Mouse (Mus musculus): ENCODE results near the gene U2surp.

U2surp gene

GRCm38 (mm10) chr9:95511472-95512330 is at the start of gene U2surp:
U2surp (minus strand) TSS chr9:95511996.
- CTCF ChIA-PET: no interaction called here

- CTCF ChIA-PET: no interaction called here
Measured at GRCm38 (mm10) chr9:95559936-95560735, 48.3 kb upstream of the U2surp start.

- CTCF ChIA-PET: interaction anchor here (0.7 kb wide), 1 partner anchor 87 kb away, joined by 3 read pairs; no protein-coding TSS in a partner anchor
Measured at GRCm38 (mm10) chr9:95559059-95559935, 47.5 kb upstream of the U2surp start, which contains the start of gene Paqr9. Paqr9 (plus strand) TSS chr9:95559657.

GRCm38 (mm10) chr9:95558726-95559058 is 46.9 kb upstream of the U2surp start:
- CTCF ChIA-PET: interaction anchor here (0.7 kb wide), 1 partner anchor 88 kb away, joined by 3 read pairs; no protein-coding TSS in a partner anchor

DNA sequence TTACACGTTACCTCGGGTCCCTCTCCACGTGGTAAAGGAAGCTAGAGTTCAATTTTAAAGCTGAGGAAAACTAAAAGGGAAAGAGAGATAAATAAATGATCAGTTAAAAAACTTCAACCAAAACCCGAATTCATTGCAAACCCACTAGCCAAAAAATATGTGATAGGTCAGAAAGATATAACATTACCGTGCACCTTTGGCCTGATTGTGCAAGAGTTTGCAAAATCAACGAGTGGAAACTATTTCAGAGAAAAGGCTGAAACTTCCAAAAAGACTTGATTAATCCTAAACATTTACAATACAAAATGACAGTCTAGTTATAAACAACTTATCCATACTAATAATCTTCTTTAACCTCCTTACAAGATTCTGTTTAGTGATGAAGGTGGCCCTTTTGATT is 45.9 kb upstream of the U2surp start:
- CTCF ChIA-PET: no interaction called here

DNA sequence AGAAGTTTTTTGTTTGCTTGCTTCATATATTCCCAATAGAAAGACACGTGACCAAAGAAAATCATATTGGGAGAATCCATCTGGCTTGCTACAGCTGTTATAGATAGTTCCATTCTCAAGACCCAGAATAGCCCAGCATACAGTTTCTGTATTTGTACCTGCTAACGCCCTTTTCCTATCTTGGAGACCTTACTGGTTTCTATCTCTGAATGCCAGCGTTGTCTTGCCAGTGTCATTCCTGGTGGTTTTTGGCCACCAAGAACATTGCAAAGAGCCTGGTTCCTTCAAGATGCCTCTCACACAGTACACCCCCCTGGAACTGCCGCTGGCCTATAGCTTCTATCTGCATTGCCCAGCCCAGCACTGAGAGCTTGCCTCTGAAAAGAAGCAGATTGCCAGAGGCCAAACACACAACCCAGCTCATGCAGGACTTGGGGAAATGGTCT is 44.3 kb upstream of the U2surp start:
- CTCF ChIA-PET: no interaction called here

DNA sequence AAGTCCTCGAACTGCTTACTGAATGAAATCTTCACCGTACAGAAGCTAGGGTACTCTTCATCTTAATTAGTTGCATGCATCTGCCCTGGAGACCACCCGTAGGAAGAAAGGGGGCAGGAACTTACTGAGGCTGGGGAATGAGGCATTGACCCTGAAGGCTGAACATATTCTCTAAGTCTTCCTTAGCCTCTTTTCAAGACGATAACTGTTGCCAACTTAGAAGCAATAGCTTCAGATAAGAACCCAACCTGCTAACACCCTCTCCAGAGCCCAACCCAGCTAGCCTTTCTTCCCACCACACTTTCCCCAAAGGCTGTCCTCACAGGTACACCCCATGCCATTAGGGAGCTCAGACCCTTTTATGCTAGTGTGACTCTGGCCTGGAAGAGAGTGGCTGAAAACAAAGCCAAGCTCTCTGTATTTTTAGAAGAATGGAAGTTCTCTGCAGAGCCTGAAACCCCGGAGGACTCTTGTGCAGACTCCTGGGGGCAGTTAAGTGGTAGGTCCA is 43.5 kb upstream of the U2surp start:
- CTCF ChIA-PET: no interaction called here

- CTCF ChIA-PET: no interaction called here
Measured at GRCm38 (mm10) chr9:95554231-95555221, 42.7 kb upstream of the U2surp start.

DNA sequence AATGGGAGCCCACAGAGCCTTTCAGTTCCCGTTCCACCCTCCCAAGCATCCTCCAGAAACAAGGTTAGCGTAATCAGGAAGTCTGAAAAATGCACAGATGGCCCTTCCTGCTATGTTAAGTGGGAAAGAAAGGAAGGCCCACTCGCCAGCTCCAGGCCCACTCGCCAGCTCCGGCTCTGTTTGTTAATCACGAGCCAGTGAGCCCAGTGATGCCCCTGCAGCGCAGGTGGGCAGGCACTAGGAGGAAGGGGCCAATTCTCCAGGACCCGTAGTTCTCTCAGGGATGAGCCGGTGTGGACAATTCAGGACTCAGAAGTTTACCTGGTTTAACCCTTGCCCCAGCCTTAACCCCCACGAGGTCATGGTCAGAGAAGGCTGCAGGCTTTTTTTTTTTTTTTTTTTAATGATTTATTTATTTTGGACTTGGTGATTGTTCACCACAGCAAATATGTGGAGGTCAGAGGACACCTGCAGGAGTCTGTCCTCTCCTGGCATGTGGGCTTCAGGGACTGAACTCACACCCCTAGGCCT is 40.4 kb upstream of the U2surp start:
- CTCF ChIA-PET: no interaction called here

GRCm38 (mm10) chr9:95550856-95551774 is 39.3 kb upstream of the U2surp start:
- CTCF ChIA-PET: no interaction called here

GRCm38 (mm10) chr9:95549626-95550411 is 38.0 kb upstream of the U2surp start:
- CTCF ChIA-PET: no interaction called here

DNA sequence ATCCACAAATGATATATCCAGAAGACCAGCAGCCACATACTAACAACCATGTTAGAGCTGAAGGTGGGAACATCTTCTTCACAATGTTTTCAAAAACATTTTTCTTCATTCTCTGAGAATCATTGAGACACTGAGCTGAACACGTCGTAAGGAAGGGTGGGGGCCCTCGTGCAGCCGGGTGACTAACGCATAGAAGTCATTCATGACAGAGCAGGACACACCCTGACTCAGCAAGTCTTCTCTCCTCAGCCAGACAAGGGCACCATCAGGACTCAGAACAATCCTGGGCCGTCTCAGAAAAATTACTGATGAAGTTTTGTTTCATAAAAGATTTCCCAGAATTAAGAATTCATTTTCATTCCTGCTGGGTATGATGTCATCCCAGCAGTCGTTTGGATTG is 34.9 kb upstream of the U2surp start:
- CTCF ChIA-PET: interaction anchor here (0.6 kb wide), 1 partner anchor 193 kb away, joined by 3 read pairs; no protein-coding TSS in a partner anchor

DNA sequence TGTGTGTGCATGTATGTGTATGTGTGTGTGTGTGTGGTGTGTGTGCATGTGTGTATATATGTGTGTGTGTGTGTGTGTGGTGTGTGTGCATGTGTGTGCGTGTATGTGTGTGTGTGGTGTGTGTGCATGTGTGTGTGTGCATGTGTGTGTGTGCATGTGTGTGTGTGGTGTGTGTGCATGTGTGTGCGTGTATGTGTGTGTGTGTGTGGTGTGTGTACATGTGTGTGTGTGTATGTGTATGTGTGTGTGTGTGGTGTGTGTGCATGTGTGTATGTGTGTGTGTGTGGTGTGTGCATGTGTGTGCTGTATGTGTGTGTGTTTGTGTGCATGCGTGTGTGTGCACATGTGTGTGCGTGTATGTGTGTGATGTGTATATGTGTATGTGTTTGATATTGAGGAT is 32.8 kb upstream of the U2surp start:
- CTCF ChIA-PET: interaction anchor here (0.6 to 0.7 kb wide), 3 partner anchors 201 to 545 kb away, joined by 3 read pairs; no protein-coding TSS in a partner anchor

GRCm38 (mm10) chr9:95542475-95542874 is 30.7 kb upstream of the U2surp start:
- CTCF ChIA-PET: no interaction called here

- CTCF ChIA-PET: no interaction called here
Measured at GRCm38 (mm10) chr9:95541650-95542432, 30.0 kb upstream of the U2surp start.

GRCm38 (mm10) chr9:95541208-95541607 is 29.4 kb upstream of the U2surp start:
- CTCF ChIA-PET: no interaction called here

GRCm38 (mm10) chr9:95540487-95540886 is 28.7 kb upstream of the U2surp start:
- CTCF ChIA-PET: no interaction called here

Measured in spleen, embryonic (tissue).